Mouse (Mus musculus): Measurements from ENCODE around the gene Dgcr2.

DNA sequence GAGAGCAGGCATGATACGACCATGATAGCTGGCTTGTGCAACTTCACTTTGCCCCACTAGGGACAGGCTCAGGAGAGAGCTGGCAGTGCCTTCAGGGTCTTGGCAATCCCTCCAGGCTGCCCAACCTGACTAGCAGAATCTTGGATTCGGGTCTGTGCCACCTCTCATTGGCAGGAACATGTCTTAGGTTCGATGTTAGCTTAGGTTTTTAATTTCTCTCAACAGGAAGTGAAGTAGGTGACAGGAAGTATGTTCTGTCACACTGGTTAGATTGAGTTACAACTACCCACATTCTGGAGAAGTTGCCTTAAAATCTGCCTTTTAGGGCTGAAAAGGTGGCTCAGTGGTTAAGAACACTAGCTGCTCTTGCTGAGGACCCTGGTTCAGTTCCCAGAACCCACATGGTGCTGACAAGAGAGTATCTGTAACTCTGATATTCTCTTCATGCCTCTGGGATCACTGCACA, 36.1 kb upstream of the Dgcr2 start:
- no peak for TF ChIP-seq GATA1 (IDR thresholded peaks at IDR 0.05; ENCODE audit: borderline replicate concordance, low read length)
- no peak for TF ChIP-seq FLI1 (IDR thresholded peaks at IDR 0.05; ENCODE audit: low read length)
